1 mouse cellular context compared by ENCODE assay signal in the genomic region with DNA sequence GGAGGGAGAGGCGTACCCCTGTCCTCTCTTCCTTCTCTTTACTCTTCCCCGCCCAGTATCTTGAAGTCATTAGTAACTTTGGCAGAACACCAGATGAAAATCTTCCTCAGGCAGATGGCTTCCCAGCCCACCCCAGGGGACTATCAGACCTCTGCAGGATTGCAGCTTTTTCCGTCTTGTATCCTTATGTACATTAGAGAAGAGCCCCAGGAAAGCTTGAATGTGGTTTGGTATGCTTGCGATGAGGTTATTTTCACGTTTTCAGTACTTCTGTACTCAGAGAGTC.
TF ChIP-seq lines count a peak whose summit lies in the region.

No protein-coding gene starts in this region.

TF ChIP-seq in MEL, 35 proteins besides CTCF, POLR2A, EP300 and RAD21 (continued from another document):
- TF ChIP-seq UBTF (IDR thresholded peaks at IDR 0.05; ENCODE audit: borderline replicate concordance, insufficient read depth, low read depth, low read length) (no peak), TCF12 (IDR thresholded peaks at IDR 0.05; ENCODE audit: low read depth, low read length) (peak; percentile 98), MAX (IDR thresholded peaks at IDR 0.05; ENCODE audit: low read length) (no peak; the same call in none of the 2 replicates), ZC3H11A (IDR thresholded peaks at IDR 0.05; ENCODE audit: low read depth, low read length) (no peak), MYB (IDR thresholded peaks at IDR 0.05; ENCODE audit: low read depth, low read length) (no peak), CHD1 (IDR thresholded peaks at IDR 0.05; ENCODE audit: low read depth, low read length) (no peak; the same call in 1 of the 2 replicates), POLR2AphosphoS2 (IDR thresholded peaks at IDR 0.05; ENCODE audit: low read length) (no peak), E2F4 (IDR thresholded peaks at IDR 0.05; ENCODE audit: borderline replicate concordance, low read depth, low read length) (no peak), BHLHE40 (IDR thresholded peaks at IDR 0.05; ENCODE audit: borderline replicate concordance, low read depth, low read length) (peak; percentile 60; the same call in 1 of the 2 replicates), GABPA (IDR thresholded peaks at IDR 0.05; ENCODE audit: low read depth, low read length) (no peak), USF2 (IDR thresholded peaks at IDR 0.05; ENCODE audit: borderline replicate concordance in 1 of 2, insufficient read depth in 1 of 2, low read depth in 1 of 2, low read length in 2 of 2) (no peak), MYC (IDR thresholded peaks at IDR 0.05; ENCODE audit: low read depth, low read length) (peak; percentile 75), ETS1 (IDR thresholded peaks at IDR 0.05; ENCODE audit: low read depth, low read length) (peak; percentile 93), USF1 (IDR thresholded peaks at IDR 0.05; ENCODE audit: low read depth, low read length) (no peak), GATA1 (IDR thresholded peaks at IDR 0.05; ENCODE audit: low read depth, low read length) (peak; percentile 93), MEF2A (IDR thresholded peaks at IDR 0.05; ENCODE audit: extremely low read depth, insufficient replicate concordance, low read depth, low read length, poor library complexity, severe bottlenecking) (no peak)
